Mouse (Mus musculus) gastrocnemius, postnatal 36 days (tissue): ENCODE measurements around the gene Hypm. TPM values are rescaled to one million over a fixed set of nuclear protein-coding genes. Genes with fewer than 3 reads are reported as not detected.

Source experiments
- DNase-seq, 2 experiments: peaks; one replicate each; pipeline ENCODE4 v3.0.0; 2022
- intact Hi-C: fragments of 180-260 bp; cut with DNase I; formaldehyde crosslinking; loops from one replicate; pipeline ENCODE4 v1.15.1; 2025
- long read RNA-seq, 2 experiments: library from polyadenylated mRNA; stranded (forward); transcript quantifications; one replicate each; pipeline ENCODE4 v2.0.0; 2021
- total RNA-seq, 2 experiments: library from RNA; stranded (reverse); gene quantifications; 2 replicates each; pipeline ENCODE4 v1.2.3; 2021

Gene Hypm
- total RNA-seq = not detected
- long read RNA-seq, experiment 1 = 0 reads
- long read RNA-seq, experiment 2 = 0 reads

GRCm38 (mm10) chrX:9846628-9847027, at the start of gene Hypm:
Gene Hypm (plus strand): TSS chrX:9846928.
- intact Hi-C loops = no loop called here

GRCm38 (mm10) chrX:9810101-9810500, 36.6 kb upstream of the Hypm start:
- intact Hi-C loops = no loop called here
- DNase-seq = no peak

More at GRCm38 (mm10) chrX:9846628-9847027, at the start of gene Hypm:
- no peak for DNase-seq

- DNase-seq = no peak
- intact Hi-C loops = no loop called here
These were observed 34.3 kb upstream of the Hypm start for GRCm38 (mm10) chrX:9812469-9812868.

- intact Hi-C loops = no loop called here
- no peak for DNase-seq
These were observed 11.9 kb upstream of the Hypm start for GRCm38 (mm10) chrX:9834779-9835178.

GRCm38 (mm10) chrX:9849403-9849802, 2.7 kb downstream of the Hypm start, which contains the start of gene H2al3:
Gene H2al3 (plus strand): TSS chrX:9849703.
- intact Hi-C loops = no loop called here
- DNase-seq = no peak

GRCm38 (mm10) chrX:9861859-9862258, 15.1 kb downstream of the Hypm start:
- intact Hi-C loops = no loop called here

GRCm38 (mm10) chrX:9875519-9875918, 28.8 kb downstream of the Hypm start:
- intact Hi-C loops = no loop called here
- no peak for DNase-seq

More at GRCm38 (mm10) chrX:9861859-9862258, 15.1 kb downstream of the Hypm start:
- no peak for DNase-seq

GRCm38 (mm10) chrX:9885322-9885721, 38.6 kb downstream of the Hypm start, which contains the start of gene Sytl5:
Gene Sytl5 (plus strand): TSS chrX:9885622.
- intact Hi-C loops = no loop called here
- DNase-seq = no peak

Other genes starting within 250 kb of the Hypm start
- 10 to 100 TPM; 41.3 to 65.3 TPM for gene Dynlt3, start 183.9 kb upstream of the Hypm start, total RNA-seq
- not detected for gene H2al3, start 2.8 kb downstream of the Hypm start, total RNA-seq
- gene Sytl5, start 38.7 kb downstream of the Hypm start, total RNA-seq = not detected